Mouse (Mus musculus) brown adipose tissue, adult 24 weeks (tissue): ENCODE results near the gene Scnn1a. TPM values are rescaled to one million over a fixed set of nuclear protein-coding genes. Genes with fewer than 3 reads are reported as not detected.
"Not testable (repeated sequence)": the region's sequence is repeated elsewhere in the genome, so short reads cannot be mapped to it uniquely, and the experiment has no call there.

Experiments
- H3K27ac ChIP-seq: fragments of 200-500 bp; replicated peaks from 2 replicates; pipeline ENCODE4 v1.5.1; 2012; ENCODE audit warnings: low read depth, mild to moderate bottlenecking, low read length
- H3K4me1 ChIP-seq: fragments of 200-500 bp; 2 replicates; pipeline ENCODE4 v1.6.1; 2012; ENCODE audit warnings: low read length, mixed read lengths; ENCODE audit not compliant: control insufficient read depth, insufficient read depth, insufficient read length
- H3K4me3 ChIP-seq: fragments of 200-500 bp; 2 replicates; pipeline ENCODE4 v1.5.1; 2012; ENCODE audit warnings: low read depth, mild to moderate bottlenecking, low read length, moderate library complexity; ENCODE audit not compliant: insufficient read depth
- polyA plus RNA-seq: library from polyadenylated mRNA; stranded (reverse); fragments of >200 nt; gene quantifications from 2 replicates; pipeline ENCODE4 v1.2.4, GENCODE M21; 2012; ENCODE audit not compliant: missing spikeins, insufficient read depth, insufficient read length

Scnn1a gene
- 0.88 and 1.1 TPM in 2 replicates for polyA plus RNA-seq

DNA sequence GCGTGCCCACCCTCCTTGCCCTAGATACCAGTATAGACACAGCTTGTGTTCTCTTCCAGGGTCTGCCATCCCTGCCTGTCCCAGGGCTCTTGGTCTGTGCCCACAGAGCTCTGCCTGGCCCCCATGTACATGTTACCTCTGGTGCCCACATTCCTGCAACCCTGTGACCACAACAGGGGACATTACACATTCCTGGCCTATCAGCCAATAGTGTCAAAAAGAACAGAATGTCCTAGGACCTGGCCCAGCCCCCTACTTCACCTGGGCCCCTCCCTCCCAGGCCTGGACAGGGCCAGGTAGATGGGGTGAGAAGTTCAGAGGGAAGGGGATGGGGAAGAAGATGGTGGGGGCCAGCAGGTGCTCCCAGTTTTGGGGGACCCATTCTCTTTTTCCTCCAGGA, at the start of gene Scnn1a:
Gene Scnn1a, plus strand, starts transcription at position 337 of the 400 bp plus-strand sequence.
- H3K4me1 ChIP-seq: no peaks in the 10 kb centered on the region; the same call in 1 of the 2 replicates
- H3K4me3 ChIP-seq: no peak within 1 kb of the TSS
- no peak within 1 kb of the TSS for H3K27ac ChIP-seq

- H3K4me3 ChIP-seq: peak overlapping the region; percentile 7; the same call in 1 of the 2 replicates
- H3K4me1 ChIP-seq: no peaks in the 10 kb centered on the region
- peak overlapping the region; percentile 87 for H3K27ac ChIP-seq
These were observed 48.8 kb upstream of the Scnn1a start for GRCm38 (mm10) chr6:125271455-125272227.

DNA sequence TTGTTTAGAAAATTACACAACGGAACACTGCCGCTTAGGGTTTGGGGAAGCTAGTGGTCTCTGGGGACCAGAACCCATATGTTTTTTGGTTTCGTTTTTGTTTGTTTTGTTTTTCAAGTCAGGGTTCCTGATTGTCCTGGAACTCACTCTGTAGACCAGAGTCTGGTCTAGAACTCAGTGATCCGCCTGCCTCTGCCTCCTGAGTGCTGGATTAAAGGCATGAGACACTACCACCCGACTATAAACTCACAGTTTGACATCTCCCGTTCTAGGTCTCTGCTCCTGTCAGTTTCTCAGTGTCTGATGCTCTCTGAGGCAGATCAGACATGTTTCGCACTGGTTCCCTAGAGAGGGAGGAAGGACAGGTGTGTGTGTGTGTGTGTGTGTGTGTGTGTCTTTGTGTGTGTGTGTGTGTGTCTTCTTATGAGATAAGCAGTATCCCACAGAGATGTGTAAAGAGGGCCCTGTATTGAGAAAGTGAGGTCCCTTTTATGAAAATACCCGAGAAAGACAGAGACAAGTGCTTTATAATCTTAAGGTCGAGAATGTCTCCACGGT, 48.2 kb upstream of the Scnn1a start:
- H3K4me3 ChIP-seq: no peak overlapping the region
- no peaks in the 10 kb centered on the region for H3K4me1 ChIP-seq
- H3K27ac ChIP-seq: peak overlapping the region; percentile 87

GRCm38 (mm10) chr6:125274841-125275563, 45.5 kb upstream of the Scnn1a start:
- Histone ChIP-seq H3K4me1 (no peaks in the 10 kb centered on the region), H3K4me3 (no peak overlapping the region), H3K27ac (no peak overlapping the region)

DNA sequence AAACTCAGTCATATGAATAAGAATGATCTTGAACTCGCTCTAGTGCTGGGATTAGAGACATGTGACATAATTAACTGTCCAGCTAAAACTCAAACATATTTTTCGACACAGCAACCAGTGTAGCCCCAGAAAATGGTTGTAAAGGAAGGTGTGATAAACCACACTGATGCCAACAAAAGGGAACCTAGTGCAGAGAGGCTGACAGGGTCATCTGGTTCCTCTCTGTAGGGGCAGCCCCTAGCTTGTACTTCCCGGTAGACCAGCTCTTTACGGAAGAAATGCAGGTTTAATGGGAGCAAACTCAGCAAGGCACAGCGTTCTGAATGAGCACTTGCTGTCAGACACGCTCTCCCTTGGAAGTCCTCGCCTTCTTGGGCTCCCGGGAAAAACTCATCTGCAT, 40.7 kb upstream of the Scnn1a start:
- no peaks in the 10 kb centered on the region for H3K4me1 ChIP-seq
- H3K27ac ChIP-seq: no peak overlapping the region
- no peak overlapping the region for H3K4me3 ChIP-seq

DNA sequence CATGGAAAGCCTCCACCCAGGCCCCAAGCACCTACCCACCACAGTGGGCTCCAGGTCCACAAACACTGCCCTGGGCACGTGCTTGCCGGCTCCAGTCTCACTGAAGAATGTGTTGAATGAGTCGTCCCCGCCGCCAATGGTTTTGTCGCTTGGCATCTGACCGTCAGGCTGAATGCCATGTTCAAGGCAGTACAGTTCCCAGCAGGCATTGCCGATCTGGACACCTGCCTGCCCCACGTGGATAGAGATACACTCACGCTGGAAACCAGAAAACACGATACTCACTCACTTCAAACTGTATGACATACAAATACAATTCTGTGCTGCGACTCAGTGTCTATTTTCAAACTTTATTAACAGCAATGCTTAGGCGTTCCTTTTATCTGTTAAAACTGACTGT, 37.7 kb upstream of the Scnn1a start:
- H3K4me1 ChIP-seq, H3K4me3 ChIP-seq, H3K27ac ChIP-seq: not testable (repeated sequence)

DNA sequence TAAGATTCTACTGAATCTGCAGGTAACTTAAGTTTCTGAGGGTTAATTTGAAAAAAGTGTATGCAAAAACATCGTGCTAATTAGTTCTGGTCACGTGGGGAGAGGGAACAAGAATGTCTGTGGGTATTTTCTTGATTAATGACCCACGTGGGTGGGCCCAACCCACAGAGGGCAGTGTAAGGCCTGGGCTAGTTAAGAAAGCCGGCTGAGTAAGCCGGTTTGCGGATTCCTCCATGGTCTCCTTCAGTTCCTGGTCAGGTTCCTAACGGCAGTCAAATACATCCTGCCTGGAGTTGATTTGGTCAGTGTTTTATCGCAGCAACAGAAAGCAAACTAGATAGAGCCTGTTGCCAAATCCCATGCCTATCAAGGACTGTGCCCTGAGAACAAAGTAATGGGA, 36.2 kb upstream of the Scnn1a start:
- Histone ChIP-seq H3K27ac (no peak overlapping the region), H3K4me3 (no peak overlapping the region), H3K4me1 (no peaks in the 10 kb centered on the region)

- Histone ChIP-seq H3K27ac (no peak overlapping the region), H3K4me1 (no peaks in the 10 kb centered on the region), H3K4me3 (no peak overlapping the region)
These were observed 35.7 kb upstream of the Scnn1a start for GRCm38 (mm10) chr6:125284751-125285150.

- no peak within 1 kb of the TSS for H3K27ac ChIP-seq
- no peaks in the 10 kb centered on the region for H3K4me1 ChIP-seq
- no peak within 1 kb of the TSS for H3K4me3 ChIP-seq
These were observed 34.6 kb upstream of the Scnn1a start, which contains the start of gene Tuba3a for GRCm38 (mm10) chr6:125285890-125286289. Gene Tuba3a (minus strand): TSS chr6:125286042.

DNA sequence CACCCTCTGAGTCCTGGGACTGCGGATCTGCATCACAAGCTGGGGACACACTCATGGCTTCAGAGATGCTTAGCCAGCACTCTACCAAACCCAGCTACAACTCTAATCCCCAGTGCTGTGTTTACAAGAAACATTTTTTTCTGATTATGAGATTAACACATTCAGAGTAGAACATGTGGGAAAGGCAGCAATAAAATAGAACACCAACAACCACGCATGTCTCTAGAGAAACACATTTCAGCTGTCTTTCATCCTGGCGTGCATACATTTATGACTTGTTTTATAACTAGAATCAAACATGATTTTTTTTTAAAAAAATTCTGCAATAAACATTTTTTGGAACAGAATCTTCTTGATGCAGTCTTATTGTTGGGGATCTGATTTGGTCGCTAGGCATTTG, 33.5 kb upstream of the Scnn1a start:
- Histone ChIP-seq H3K4me3 (no peak overlapping the region), H3K27ac (no peak overlapping the region), H3K4me1 (no peaks in the 10 kb centered on the region)

DNA sequence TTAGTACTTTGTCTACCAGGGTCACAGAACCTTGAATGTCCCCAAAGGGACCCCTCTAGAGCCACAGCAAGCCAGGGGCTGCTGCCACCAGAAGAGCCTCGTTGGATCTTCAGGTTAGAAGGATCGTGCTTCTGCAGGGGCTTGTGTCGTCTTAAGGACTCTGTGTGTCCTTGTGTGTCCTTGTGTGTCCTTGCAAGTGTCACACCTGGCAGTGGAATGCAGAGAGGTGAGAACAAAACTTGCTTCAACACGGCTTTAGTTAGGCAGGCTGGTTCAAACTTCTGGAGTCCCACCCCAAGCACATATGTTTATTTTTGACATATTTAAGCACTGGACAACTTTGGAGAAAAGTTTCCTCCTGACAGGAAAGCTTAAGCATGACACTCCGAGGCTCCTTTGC, 31.7 kb upstream of the Scnn1a start:
- H3K4me3 ChIP-seq: no peak overlapping the region
- no peak overlapping the region for H3K27ac ChIP-seq
- H3K4me1 ChIP-seq: no peaks in the 10 kb centered on the region

GRCm38 (mm10) chr6:125291329-125291728, 29.1 kb upstream of the Scnn1a start:
- Histone ChIP-seq H3K4me1 (no peaks in the 10 kb centered on the region), H3K27ac (no peak overlapping the region), H3K4me3 (no peak overlapping the region)

- Histone ChIP-seq H3K4me1 (no peaks in the 10 kb centered on the region), H3K4me3 (no peak overlapping the region), H3K27ac (no peak overlapping the region)
These were observed 28.2 kb upstream of the Scnn1a start for GRCm38 (mm10) chr6:125292256-125292655.

DNA sequence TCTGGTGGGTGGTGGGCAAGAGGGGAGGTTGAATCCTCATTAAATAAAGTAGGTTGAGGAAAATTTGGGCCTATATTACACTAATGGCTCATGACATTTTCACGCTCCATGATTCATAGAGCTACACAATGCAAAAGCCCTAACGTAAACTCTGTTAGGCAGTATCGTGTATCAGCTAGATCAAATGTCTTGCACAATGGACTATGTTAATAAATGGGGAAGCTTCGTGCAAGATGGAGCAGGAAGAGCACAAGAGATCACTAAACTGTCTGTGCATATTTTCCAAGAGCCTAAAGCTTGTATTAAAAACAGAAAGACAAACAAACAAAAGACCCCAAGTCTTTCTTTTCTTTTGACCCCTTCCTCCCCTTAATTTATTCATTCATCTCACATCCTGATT, 26.4 kb upstream of the Scnn1a start:
- no peak overlapping the region for H3K27ac ChIP-seq
- no peak overlapping the region for H3K4me3 ChIP-seq
- no peaks in the 10 kb centered on the region for H3K4me1 ChIP-seq

DNA sequence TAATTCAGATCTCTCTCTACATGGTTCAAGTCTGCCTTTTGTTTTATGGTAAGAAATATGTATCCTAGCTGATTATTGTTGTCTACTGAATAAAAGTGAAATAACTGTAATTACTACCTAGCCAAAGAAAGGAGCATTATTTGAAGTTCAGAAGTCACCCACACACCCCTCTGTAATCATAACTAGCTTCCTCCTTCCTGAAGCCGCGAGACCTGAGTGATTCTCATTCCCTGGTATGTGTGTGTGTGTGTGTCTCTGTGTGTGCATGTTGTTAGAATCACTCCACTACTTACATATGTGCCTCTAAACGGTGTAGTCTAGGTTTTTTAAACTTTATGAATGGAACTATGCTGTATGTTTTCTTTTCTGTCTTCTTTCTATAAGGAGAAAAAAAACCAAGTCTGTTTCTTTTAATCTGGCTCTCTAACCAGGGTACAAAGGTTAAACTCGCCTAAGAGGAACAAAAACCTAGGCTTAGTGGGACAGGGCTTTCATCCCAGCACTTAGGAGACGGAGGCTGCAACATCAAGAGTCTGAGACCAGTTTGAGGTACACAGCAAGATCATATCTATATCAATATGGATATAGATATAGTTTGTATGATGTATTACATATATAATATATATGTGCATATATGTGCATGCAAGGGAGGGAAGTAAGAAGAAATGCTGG, 23.2 kb upstream of the Scnn1a start:
- no peak overlapping the region for H3K4me3 ChIP-seq
- peaks cover 2% of the 10 kb centered on the region; the same call in 1 of the 2 replicates for H3K4me1 ChIP-seq
- H3K27ac ChIP-seq: no peak overlapping the region
